Mouse (Mus musculus) hindbrain, postnatal 0 days (tissue): ENCODE data around the gene Tmem236. TPM values are rescaled to one million over a fixed set of nuclear protein-coding genes. Genes with fewer than 3 reads are reported as not detected.
A peak's percentile ranks its signal among the peaks of the same experiment; 100 is the strongest.

Experiments
- ATAC-seq: fragments of 200-750 bp; cut with Nextera tagmentation; 2 replicates; pipeline ENCODE4 v1.8.0; 2017; ENCODE audit warnings: mild to moderate bottlenecking, moderate TSS enrichment, moderate library complexity
- DNase-seq: peaks from one replicate; pipeline ENCODE4 v3.0.0-alpha.2; 2015; ENCODE audit warnings: low spot score
- H3K27ac ChIP-seq: fragments of 300-500 bp; sonication (generic); 2 replicates; pipeline ENCODE4 v1.5.1; 2014; ENCODE audit warnings: mild to moderate bottlenecking
- H3K27me3 ChIP-seq: fragments of 300-500 bp; sonication (generic); 2 replicates; pipeline ENCODE4 v1.6.1; 2014; ENCODE audit warnings: low read length, mixed read lengths; ENCODE audit not compliant: insufficient read depth
- H3K36me3 ChIP-seq: fragments of 300-500 bp; sonication (generic); 2 replicates; pipeline ENCODE4 v1.6.1; 2014; ENCODE audit warnings: low read length, mixed read lengths; ENCODE audit not compliant: insufficient read depth
- H3K4me1 ChIP-seq: fragments of 300-500 bp; sonication (generic); 2 replicates; pipeline ENCODE4 v1.6.1; 2014; ENCODE audit warnings: antibody characterized with exemption, low read length, mixed read lengths; ENCODE audit not compliant: insufficient read depth
- H3K4me2 ChIP-seq: fragments of 300-500 bp; sonication (generic); 2 replicates; pipeline ENCODE4 v1.6.1; 2014; ENCODE audit warnings: low read depth, mild to moderate bottlenecking, low read length, moderate library complexity, mixed read lengths
- H3K4me3 ChIP-seq: fragments of 300-500 bp; sonication (generic); 2 replicates; pipeline ENCODE4 v1.5.1; 2014; ENCODE audit warnings: low read length
- H3K9ac ChIP-seq: fragments of 300-500 bp; sonication (generic); replicated peaks from 2 replicates; pipeline ENCODE4 v1.6.1; 2014; ENCODE audit warnings: mild to moderate bottlenecking, low read length, moderate library complexity, mixed read lengths
- H3K9me3 ChIP-seq: fragments of 300-500 bp; sonication (generic); 2 replicates; pipeline ENCODE4 v1.6.1; 2016; ENCODE audit warnings: low read length, mixed read lengths
- CTCF ChIP-seq: IDR thresholded peaks from 2 replicates; pipeline ENCODE4 v1.5.1; 2016; ENCODE audit warnings: antibody characterized with exemption, control low read depth, low read depth
- WGBS: fragments of 180-500 bp; shearing (Covaris S2); extraction: QIAGEN DNeasy Blood & Tissue Kit; methylation state at CpG from one replicate; pipeline ENCODE4 v1.1.7; 2014; 5-methylcytosine and 5-hydroxymethylcytosine counted together
- polyA plus RNA-seq: library from polyadenylated mRNA; unstranded; fragments of >200 nt; fragmentation: Nextera tagmentation; extraction: Ambion mirVana; gene quantifications from 2 replicates; pipeline ENCODE4 v1.2.1, GENCODE M21; 2015
- total RNA-seq: library from RNA; depleted of rRNA; stranded (reverse); fragments of >200 nt; gene quantifications from 2 replicates; pipeline ENCODE4 v1.2.3, GENCODE M21; 2014; rRNA removed

Gene Tmem236
- 0.10 and 0.29 TPM in 2 replicates for total RNA-seq
- polyA plus RNA-seq: 0.23 and 0.25 TPM in 2 replicates

GRCm38 (mm10) chr2:14174334-14174733 lies at the start of gene Tmem236:
Tmem236 (plus strand) TSS chr2:14174523.
- ATAC-seq: no peak
- Histone ChIP-seq H3K36me3 (no peaks in the 10 kb centered on the region), H3K27ac (no peak within 1 kb of the TSS), H3K4me3 (no peak within 1 kb of the TSS), H3K9me3 (no peaks in the 10 kb centered on the region), H3K9ac (no peak within 1 kb of the TSS), H3K4me1 (no peaks in the 10 kb centered on the region), H3K4me2 (no peak within 1 kb of the TSS), H3K27me3 (no peaks in the 10 kb centered on the region)
- DNase-seq: no peak
- 71% methylated on average over 3 of the region's 3 CpGs for WGBS
- TF ChIP-seq CTCF: no peak

- Histone ChIP-seq H3K27me3 (no peaks in the 10 kb centered on the region), H3K9me3 (no peaks in the 10 kb centered on the region), H3K4me2 (no peak overlapping the region), H3K4me1 (no peaks in the 10 kb centered on the region), H3K36me3 (peaks cover 12% of the 10 kb centered on the region), H3K9ac (no peak overlapping the region), H3K27ac (no peak overlapping the region), H3K4me3 (no peak overlapping the region)
- ATAC-seq: no peak
- DNase-seq: no peak
- 92% methylated on average over 6 of the region's 6 CpGs for WGBS
- no peak for TF ChIP-seq CTCF
Measured at GRCm38 (mm10) chr2:14126387-14126786, 47.9 kb upstream of the Tmem236 start.

- no peak overlapping the region for H3K9ac ChIP-seq
- no peak overlapping the region for H3K4me2 ChIP-seq
- no peaks in the 10 kb centered on the region for H3K27me3 ChIP-seq
- no peak overlapping the region for H3K4me3 ChIP-seq
- H3K36me3 ChIP-seq: peaks cover 13% of the 10 kb centered on the region
- ATAC-seq (no peak), DNase-seq (no peak)
- 47% methylated on average over 3 of the region's 3 CpGs for WGBS
- TF ChIP-seq CTCF: no peak
- no peaks in the 10 kb centered on the region for H3K4me1 ChIP-seq
- no peak overlapping the region for H3K27ac ChIP-seq
- no peaks in the 10 kb centered on the region for H3K9me3 ChIP-seq
Measured at GRCm38 (mm10) chr2:14127629-14128028, 46.7 kb upstream of the Tmem236 start.

- peaks cover 11% of the 10 kb centered on the region for H3K36me3 ChIP-seq
Measured at GRCm38 (mm10) chr2:14130641-14131339, 43.5 kb upstream of the Tmem236 start.

GRCm38 (mm10) chr2:14132468-14133326 lies 41.6 kb upstream of the Tmem236 start:
- Histone ChIP-seq H3K4me1 (no peaks in the 10 kb centered on the region), H3K9ac (no peak overlapping the region), H3K27ac (no peak overlapping the region), H3K9me3 (no peaks in the 10 kb centered on the region), H3K27me3 (no peaks in the 10 kb centered on the region), H3K4me2 (no peak overlapping the region), H3K36me3 (peaks cover 11% of the 10 kb centered on the region), H3K4me3 (no peak overlapping the region)
- no peak for ATAC-seq
- 94% methylated on average over 4 of the region's 4 CpGs for WGBS
- no peak for DNase-seq
- TF ChIP-seq CTCF: no peak

More at GRCm38 (mm10) chr2:14130641-14131339, 43.5 kb upstream of the Tmem236 start:
- no peak for TF ChIP-seq CTCF
- no peak overlapping the region for H3K9ac ChIP-seq
- no peaks in the 10 kb centered on the region for H3K9me3 ChIP-seq
- 93% methylated on average over 12 of the region's 12 CpGs for WGBS
- H3K4me1 ChIP-seq: no peaks in the 10 kb centered on the region
- H3K4me3 ChIP-seq: no peak overlapping the region
- no peak overlapping the region for H3K4me2 ChIP-seq
- H3K27ac ChIP-seq: no peak overlapping the region
- ATAC-seq: no peak
- H3K27me3 ChIP-seq: no peaks in the 10 kb centered on the region
- DNase-seq: no peak

GRCm38 (mm10) chr2:14136906-14137305 lies 37.4 kb upstream of the Tmem236 start:
- DNase-seq (peak; percentile 13), ATAC-seq (no peak)
- 57% methylated on average over 3 of the region's 3 CpGs for WGBS
- Histone ChIP-seq H3K9me3 (no peaks in the 10 kb centered on the region), H3K36me3 (peaks cover 11% of the 10 kb centered on the region), H3K4me2 (no peak overlapping the region), H3K27me3 (no peaks in the 10 kb centered on the region), H3K4me3 (no peak overlapping the region), H3K4me1 (no peaks in the 10 kb centered on the region), H3K9ac (no peak overlapping the region), H3K27ac (no peak overlapping the region)
- TF ChIP-seq CTCF: no peak
